Mouse (Mus musculus) Muller cell, postnatal 12 days (primary cell): ENCODE measurements around the gene Ltb4r1.

Experiments used
- DNase-seq: peaks from one replicate; pipeline ENCODE4 v3.0.0-alpha.2; 2015; ENCODE audit errors: inconsistent ontology term

Ltb4r1 gene

DNA sequence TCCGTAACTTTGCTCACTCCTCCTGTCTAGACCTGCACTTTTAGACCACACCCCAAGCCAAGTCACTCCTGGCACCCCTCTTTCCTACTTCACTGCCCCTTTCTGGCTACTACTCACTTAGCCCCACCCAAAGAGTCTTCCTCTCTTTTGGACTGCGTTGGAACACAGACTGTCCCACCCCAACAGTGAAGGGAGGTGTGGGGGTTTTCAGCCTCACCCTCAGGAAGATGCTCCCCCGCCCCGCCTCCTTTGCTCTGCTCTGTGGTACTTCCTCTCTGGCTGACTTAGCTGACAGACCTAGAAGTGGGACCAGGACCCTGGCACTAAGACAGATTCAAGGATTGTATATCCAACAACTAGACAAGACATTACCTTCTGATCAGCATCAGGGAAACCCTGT lies at the start of gene Ltb4r1:
Gene Ltb4r1 (plus strand): TSS at position 267 of the 400 bp plus-strand sequence.
- DNase-seq, result no peak

DNA sequence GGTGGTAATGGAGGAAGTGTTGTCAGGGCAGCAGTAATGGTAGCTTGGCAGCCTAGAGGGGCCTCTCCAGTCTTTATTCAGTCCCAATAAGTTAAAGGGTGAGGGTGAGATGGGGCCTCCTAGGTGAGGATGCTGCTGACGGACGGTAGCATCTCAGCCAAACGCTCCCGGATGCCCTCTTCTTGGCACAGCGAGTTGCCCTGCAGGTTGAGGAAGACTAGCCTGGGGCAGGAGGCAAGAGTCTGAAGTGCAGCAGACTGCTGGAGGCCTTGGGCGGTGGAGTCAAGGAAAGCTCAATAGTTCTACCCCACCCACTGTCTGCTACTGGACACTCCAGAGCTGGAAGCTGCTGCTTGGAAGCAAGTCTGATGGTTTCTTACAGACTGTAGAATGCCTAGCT lies 49.5 kb upstream of the Ltb4r1 start:
- DNase-seq, result no peak

DNA sequence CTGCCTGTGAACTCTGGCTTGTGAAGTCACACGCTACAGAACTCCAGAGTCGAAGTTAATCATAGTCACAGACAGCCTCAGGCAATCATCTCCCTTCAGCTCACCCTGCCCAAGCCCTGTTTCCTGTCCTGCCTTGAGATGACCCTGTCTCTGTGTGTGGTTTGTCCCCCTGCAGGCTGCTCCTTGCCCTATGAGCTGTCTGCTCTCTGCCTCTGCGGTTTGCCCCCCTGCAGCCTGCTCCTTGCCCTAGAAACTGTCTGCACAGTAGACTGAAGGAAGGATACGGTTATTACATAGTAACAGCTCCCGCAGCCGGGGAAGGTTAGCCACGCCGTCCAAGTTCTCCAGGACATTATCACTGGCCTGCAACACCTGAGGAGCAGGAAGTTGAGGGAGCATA lies 48.9 kb upstream of the Ltb4r1 start:
- no peak for DNase-seq

DNA sequence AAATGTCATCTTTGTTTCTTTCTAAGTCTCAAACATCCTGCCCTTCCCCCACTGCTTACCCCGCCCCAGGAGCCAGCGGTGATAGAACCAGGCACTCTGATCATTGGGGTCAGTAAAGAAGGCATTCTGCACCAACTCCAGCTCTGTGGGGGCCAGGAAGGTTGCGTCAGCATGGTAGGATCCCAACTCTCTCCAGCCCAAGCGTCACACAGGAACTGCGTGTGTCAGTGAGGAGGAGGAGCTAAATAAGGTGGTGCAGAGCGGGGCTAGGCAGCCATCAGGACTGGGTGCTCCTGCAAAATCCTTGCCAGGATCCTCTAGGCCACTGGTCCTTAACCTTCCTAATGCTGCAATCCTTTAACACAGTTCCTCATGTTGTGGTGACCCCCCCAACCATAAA lies 46.0 kb upstream of the Ltb4r1 start:
- no peak for DNase-seq

DNA sequence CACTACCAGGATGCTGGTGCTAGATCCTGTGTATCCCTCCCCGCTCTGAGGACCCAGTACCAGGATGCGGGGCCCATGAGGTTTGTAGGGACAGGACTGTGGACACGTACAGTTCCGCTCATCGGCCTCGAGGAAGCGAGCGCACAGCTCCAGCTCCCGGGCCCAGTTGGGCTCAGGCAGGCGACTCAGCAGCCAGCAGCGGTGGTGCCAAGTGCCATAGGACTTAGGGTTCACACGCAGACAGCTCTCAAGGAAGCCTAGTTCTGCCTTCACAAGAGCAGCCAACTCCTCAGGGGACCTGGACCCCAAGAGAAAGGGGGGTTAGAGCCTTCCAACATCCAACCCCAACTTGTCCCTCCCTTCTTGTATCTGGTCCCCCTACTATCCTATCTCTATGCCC lies 45.1 kb upstream of the Ltb4r1 start:
- DNase-seq, result no peak

DNA sequence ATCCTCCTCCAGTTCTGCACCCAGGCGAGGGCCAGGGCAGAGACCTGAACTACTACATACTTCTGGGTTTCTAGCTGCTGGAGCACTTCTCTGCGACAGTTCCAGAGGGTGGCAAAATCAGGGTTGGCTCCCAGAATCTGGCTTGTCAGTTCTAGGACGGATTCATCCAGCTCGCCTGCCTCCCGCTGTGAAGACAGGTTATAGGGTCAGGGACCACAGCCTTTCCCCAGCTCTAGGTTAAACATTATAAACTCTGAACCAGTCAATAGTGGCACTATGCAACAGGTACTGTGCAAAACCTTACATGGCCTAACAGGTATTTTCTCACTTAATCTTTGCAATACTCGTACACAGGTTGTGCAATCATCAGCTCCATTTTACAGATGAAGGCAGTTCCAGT lies 44.7 kb upstream of the Ltb4r1 start:
- DNase-seq, result no peak

DNA sequence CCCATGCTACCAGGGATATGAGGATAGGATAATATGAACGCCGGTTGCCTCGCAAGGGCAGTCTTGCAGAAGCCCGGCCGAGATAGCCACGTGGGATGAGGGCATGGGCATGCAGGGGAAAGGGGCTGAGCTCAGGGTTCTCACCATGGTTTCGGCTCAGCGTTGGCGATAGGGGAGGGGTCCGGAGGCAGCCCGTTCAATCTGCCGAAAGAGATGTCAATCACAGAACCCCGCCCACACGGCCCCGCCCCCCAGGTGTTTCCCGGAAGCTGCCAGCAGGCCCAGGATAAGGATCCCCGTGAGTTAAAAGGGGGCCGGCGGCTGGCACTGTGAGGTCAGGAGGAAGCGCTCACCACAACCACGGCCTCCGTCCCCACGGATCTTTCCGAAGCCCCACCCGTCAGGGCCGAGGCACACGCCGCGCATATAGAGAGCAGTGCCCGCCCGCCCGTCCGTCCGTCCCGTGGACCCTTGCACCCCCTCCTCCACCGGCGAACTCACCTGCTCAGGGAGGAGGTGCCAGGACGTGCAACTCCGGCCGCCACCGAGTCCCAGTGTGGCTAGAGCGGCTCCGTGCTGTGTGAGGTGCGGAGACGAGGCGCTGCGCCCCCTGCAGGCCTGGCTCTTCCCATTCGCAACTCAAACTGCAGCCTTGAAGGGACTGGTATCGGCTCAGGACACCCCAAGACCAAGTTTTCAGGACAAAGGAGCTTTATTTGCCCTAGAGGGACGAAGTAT lies 43.9 kb upstream of the Ltb4r1 start, which contains the start of gene Rabggta:
Gene Rabggta (minus strand): TSS at position 564 of the 738 bp plus-strand sequence.
- DNase-seq, result peak; percentile 94

DNA sequence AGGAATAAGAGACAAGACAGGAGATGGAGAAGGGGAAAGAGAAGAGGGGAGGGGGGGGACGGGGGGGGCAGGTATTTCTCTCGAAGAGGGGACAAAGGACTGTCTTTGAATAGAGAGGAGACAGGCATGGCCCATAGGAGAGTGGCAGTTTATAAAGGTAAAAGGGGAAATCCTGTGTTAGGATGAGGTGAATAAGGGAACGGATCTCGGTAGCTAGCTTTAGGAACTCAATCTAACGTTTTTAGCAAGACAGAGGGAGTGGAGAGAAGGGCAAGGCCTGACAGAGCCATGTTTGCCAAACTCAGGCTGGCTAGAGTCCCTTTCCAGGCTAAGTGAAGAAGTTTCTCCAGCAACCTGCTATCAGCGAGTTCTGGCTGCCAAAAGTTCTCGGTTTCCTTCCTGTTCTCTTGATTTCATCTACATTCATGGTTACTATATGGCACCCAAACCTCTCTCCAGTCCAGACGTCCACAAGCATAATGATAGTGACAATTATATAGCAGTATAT lies 43.3 kb upstream of the Ltb4r1 start:
- no peak for DNase-seq

DNA sequence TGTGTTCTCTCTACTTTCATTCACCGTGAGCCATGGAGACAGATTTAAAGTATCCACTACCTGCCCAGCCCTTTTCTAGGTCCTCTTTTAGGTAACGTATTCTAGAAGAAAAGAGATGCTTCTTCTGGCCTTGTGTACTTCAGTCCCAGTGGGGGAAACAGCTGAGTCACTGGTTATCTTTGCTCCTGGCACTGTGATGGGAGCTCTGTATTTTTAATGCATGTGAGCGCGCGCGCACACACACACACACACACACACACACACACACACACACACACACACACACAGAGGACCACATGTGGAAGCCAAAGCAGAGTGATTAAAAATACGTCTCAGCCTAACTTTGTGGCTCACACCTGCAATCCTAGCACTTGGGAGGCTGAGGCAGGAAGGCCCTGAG lies 42.3 kb upstream of the Ltb4r1 start:
- DNase-seq, result no peak

DNA sequence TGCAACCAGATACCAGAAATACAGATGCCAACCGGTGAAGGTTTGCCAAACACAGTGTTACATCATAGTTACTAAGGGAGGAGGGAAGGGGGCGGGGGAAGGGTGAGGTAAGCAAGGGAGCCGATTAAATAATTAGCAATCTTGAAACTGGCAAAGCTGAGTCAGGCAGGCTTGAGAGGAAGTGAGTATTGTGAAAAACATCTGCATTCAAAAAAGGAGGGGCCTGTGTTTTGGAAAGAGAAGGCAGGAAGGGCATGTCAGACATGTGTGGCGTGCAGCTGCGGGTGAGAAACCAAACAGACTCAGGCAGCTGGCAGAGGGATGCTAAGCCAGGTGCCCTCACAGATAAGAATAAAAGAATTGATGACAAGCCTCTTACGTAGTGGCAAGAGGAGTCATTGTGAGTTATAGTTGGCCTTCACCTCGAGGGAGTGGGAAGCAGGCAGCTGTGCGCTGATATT lies 41.3 kb upstream of the Ltb4r1 start:
- peak; percentile 67 for DNase-seq

DNA sequence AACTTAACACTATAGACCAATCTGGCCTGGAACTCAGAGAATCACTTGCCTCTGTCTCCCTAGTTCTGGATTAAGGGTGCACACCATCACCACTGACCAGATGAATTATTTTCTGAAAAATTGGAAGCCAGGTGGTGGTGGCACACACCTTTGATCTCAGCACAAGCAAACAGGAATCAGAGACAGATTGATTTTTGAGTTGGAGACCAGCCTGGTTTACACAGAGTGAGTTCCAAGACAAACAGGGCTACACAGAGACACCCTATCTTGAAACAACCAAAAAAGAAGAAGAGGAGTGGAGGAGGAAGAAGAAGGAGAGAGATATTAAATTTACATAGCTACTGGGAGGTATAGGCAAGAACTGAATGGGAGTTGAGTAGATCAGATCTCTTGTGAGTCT lies 39.5 kb upstream of the Ltb4r1 start:
- no peak for DNase-seq

DNA sequence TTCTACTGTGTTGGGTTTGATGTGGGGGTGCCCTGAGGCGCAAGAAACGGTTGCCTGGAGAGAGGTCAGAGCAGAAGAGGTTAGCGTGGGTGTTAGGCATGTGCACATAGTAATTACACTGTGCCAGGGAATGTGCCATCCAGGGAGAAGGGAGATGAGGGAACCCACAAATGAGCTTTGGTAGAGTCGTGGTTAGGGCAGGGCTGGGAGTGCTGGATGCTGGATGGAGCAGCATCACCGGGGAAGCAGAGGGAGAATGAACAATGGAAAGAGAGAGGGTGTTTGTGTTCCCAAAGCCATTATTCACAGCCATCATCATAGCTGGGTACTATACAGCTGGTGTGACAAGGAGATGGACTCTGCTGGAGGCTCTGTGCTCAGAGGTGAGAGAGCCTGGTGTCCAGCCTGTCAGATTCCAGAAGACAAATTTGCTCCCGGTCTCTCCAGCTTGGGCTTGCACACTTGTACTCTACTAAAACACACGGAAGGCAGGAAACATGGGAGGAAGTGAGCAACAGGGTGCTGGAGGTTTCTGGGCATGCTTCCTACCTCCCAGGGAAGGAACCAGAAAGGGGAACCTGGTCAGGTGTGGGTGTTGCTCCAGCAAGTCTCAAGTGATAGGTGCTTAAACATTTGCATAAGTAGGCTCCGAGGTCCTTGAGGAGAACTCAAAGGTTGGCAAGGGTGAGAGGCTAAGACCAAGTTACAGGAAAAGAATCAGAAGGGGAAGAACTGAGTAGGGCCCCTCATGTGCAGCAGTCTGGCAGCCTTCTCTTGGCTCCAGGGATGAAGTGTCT lies 37.7 kb upstream of the Ltb4r1 start:
- DNase-seq, result peak; percentile 81

DNA sequence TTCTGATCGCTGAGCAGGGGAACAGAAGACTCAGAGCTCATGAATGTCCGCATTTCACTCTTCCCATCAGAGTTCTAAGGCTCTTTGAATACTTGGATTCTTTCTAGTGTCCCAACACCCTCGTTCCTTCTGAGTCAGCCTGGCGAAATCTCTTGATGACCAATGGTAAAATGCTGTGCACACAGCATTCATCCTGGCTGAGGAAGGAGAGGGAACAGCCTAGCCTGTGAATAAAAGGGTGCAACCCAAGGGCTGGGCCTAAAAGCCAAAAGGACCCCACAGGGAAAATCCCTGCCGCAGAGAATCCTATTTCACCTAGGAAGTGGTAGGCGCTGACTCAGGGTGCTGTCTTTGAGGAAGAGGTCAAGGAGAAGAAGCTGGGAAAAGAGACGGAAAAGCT lies 35.6 kb upstream of the Ltb4r1 start:
- DNase-seq, result peak; percentile 88

DNA sequence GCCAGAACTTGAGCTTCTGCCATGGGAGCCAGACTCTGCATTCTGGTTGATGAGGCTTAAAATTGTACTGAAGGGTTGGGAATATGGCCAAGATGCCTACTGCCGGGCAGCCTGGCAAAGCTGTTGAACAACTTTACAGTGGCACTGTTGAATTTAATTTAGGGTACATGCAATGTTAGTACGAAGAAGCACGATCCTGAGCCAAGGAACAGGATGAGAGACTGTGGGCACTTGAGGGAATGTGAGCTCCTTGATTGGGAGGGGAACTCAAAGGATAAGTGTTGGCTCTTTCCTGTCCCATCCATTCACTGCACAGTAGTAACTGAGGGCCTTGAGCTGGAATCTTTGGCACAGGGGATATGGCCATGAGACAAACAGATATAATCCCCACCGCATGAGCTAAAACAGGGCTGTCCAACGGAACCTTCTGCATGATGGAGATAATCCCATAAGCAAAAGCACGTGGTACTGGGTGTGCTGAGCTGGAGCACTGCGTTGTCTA lies 35.2 kb upstream of the Ltb4r1 start:
- peak; percentile 50 for DNase-seq

DNA sequence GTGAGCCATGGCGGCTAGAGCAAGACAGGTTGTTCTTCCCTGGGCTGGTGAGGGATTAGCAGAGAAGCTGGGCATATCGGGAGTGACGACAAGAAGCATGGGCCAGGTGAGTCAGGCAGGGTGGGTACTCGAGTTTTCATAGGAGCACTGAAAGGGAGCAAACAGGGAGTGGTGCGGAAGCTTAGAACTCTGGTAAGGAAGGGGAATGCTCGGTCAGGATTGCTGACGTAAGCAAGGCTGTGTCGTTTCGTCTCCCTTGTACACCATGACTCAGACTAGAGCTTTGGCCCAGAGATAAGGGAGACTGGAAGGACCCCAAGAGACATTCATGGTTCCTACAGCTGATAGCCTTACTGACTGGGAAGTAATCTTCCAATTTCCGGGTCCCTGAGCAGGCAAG lies 31.9 kb upstream of the Ltb4r1 start:
- no peak for DNase-seq

DNA sequence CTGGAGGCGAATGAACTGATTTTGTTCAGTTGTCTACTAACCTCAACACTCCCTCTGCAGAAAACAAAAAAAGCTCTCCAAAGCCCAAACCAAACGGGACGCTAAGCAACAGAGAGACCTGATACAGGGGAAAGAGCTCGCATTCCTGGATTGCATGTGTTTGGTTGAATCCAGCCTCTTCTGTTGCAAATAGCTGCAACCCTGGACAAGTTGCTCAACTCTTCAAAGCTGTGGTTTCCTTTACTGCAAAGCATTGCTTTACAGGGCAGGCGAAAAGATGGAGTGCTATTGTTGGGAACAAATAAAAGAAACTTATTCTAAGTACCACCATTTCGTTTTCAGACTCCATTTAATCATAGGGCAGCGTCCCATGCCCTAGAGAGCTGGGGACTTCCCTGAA lies 30.9 kb upstream of the Ltb4r1 start:
- no peak for DNase-seq

DNA sequence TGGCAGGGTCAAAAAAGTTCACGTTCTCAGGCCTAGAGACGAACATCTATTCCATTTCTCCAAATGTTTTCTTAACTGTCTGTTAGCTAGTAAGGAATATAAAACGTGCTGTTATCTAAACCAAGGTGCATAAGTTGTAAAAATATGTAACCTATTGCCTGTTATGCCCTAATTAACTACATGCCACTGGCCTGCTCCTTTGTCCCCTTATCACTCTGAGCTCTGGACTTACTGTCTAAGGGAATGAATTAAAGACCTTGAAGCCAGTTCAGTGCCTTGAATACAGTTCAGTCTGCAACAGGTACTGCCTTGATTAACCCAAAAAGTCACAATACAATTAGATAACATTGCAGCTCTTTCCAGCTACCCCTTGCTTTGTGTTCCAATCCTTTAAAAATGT lies 30.4 kb upstream of the Ltb4r1 start:
- no peak for DNase-seq

DNA sequence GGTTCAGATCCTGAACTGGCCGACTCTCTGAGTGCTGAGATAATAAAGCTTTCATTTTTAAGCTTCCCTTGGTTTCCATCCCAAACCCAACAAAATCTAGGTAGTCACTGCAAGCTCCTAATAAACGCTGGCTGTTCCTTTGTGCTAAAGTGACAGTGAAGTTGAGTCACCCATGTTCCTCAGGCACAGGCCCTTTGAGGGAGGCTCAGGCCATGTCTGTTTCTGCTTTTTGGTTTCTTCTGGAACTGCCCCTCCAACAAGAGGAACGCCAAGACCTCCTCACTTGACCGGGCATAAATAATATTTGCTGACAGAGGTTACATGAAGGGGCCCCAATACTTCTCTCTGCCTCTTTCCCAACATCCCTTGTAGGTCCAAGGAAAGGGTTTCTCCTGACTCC lies 30.0 kb upstream of the Ltb4r1 start:
- DNase-seq, result no peak

DNA sequence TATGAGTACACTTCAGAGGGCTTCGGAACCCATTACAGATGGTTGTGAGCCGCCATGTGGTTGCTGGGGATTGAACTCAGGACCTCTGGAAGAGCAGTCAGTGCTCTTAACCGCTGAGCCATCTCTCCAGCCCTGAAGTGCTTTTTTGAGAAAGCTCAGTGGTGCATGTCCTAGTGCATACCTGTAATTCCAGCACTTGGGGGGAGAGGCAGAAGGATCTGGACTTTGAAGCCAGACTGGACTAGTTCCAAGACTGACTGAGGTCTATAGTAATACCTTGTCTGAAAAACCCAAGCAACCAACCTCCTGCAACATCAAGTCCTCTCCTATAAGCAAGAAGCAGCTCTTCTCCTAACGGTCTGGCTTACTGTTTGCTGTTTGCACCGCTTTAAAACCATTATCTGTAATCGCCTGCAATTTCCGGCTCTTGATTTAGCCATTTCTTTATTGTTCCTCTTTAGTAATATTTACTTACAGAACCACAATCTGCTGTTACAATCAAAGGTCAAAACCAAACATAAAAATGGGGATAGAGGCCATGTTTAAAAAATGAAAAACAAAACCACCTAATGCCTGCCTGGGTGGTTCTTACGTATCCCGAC lies 28.6 kb upstream of the Ltb4r1 start:
- no peak for DNase-seq

DNA sequence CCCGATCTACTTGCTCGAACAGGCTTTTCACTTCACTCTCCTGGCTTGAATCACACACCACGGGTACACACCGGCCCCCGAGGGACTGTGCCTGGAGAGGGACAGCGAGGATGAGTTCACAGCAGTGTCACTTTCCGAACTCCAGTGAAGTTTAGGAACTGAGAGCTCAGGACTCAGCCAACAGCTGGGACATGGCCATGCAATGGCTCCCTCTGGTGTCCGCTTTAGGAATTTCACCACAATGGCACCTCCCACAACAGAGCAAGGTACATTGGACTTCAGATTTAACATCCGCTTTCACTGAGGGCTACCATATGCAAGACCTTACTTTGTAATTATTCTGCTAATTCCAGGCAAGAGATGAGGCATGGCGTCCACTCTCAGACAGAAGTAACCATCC lies 22.1 kb upstream of the Ltb4r1 start:
- DNase-seq, result peak; percentile 70

DNA sequence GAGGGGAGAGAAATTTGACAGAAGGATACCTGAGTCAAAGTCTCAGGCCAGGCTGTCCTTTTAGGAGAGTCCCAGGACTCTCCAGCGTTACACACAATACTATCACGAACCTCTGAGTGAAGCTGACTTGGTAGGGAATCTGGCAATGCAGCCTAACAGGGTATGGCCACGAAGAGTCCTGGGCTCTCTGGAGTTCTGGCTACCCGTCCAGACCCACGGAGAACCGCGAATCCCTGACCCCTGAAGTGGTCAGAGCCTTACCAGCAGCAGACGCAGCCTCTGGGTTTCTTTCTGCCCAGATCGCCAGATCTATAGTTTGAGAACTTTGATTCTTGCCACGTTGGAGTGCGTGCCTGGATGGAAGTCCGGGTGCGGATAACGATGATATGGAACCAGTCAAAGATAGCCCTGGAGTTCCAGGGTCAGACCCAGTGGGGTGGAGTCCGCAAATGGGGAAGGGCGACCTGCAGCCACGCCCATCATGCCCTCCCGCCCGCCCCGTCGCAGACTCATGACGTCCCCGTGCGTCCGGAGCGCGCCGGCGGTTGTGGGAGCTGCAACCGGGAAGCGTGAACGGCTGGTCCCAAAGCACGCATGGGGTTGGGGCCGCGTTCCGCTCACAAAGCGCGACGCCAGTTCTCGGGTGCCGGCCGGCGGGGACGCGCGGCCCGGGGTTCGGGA lies 20.4 kb upstream of the Ltb4r1 start, which contains the start of the genes Dhrs1 and Nop9:
Gene Dhrs1 (minus strand): TSS at position 511 of the 681 bp plus-strand sequence.
Gene Nop9 (plus strand): TSS at position 514 of the 681 bp plus-strand sequence.
- peak; percentile 91 for DNase-seq

DNA sequence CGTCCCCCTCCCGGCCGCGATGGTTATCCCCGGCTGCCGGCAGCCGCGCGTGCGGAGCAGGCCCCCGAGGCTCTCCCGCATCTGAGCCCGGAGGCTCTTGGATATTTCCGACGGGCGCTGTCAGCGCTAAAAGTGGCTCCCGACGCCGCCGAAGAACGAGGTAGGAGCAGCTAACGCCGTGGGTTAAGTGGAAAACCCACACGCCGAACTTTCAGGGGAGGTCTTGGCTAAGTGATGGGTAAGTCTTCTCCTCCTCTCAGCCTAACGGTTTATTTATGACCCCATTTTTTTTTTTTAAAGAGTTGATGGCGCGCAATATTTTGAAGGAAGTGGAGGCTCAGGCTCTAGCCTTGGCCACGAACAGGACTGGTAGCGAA lies 19.9 kb upstream of the Ltb4r1 start:
- no peak for DNase-seq
